Mouse (Mus musculus) CH12.LX (cell line): ENCODE data around the gene Fam71e1.

Source experiments
- BHLHE40 ChIP-seq: IDR thresholded peaks from 2 replicates; pipeline ENCODE4 v1.6.1; 2011; ENCODE audit warnings: mild to moderate bottlenecking, low read depth, low read length, improper control_type of control experiment
- CTCF ChIP-seq, 2 experiments: IDR thresholded peaks in 1 of 2; conservative IDR thresholded peaks in 1 of 2; 2 replicates each; pipeline ENCODE4 v1.5.1; 2011 to 2012; ENCODE audit warnings: low read depth in 2 of 2, low read length in 2 of 2, improper control_type of control experiment in 1 of 2, inconsistent platforms in 1 of 2, mild to moderate bottlenecking in 1 of 2, moderate library complexity in 1 of 2
- ELF1 ChIP-seq: IDR thresholded peaks from 2 replicates; pipeline ENCODE4 v1.6.1; 2014; ENCODE audit warnings: low read depth, mild to moderate bottlenecking, inconsistent platforms, low read length, improper control_type of control experiment
- EP300 ChIP-seq: IDR thresholded peaks from 2 replicates; pipeline ENCODE4 v1.6.1; 2011; ENCODE audit warnings: low read length, improper control_type of control experiment
- POLR2AphosphoS2 ChIP-seq: IDR thresholded peaks from 2 replicates; pipeline ENCODE4 v1.6.1; 2011; ENCODE audit warnings: low read depth, low read length, improper control_type of control experiment
- SIN3A ChIP-seq: IDR thresholded peaks from 2 replicates; pipeline ENCODE4 v1.6.1; 2012; ENCODE audit warnings: low read length, improper control_type of control experiment, inconsistent platforms

- no peak for TF ChIP-seq POLR2AphosphoS2
- no peak for TF ChIP-seq SIN3A
- TF ChIP-seq CTCF (conservative IDR thresholded peaks at IDR 0.05 in 1 of 2, IDR thresholded peaks at IDR 0.05 in 1 of 2; ENCODE audit: low read depth in 2 of 2, low read length in 2 of 2), result no peak
- TF ChIP-seq ELF1, result no peak
- no peak for TF ChIP-seq BHLHE40
- no peak for TF ChIP-seq EP300
These were observed 1.3 kb upstream of the Fam71e1 start for GRCm38 (mm10) chr7:44495086-44495485.
